ENCODE assay signal across 8 mouse cellular contexts in the genomic region with DNA sequence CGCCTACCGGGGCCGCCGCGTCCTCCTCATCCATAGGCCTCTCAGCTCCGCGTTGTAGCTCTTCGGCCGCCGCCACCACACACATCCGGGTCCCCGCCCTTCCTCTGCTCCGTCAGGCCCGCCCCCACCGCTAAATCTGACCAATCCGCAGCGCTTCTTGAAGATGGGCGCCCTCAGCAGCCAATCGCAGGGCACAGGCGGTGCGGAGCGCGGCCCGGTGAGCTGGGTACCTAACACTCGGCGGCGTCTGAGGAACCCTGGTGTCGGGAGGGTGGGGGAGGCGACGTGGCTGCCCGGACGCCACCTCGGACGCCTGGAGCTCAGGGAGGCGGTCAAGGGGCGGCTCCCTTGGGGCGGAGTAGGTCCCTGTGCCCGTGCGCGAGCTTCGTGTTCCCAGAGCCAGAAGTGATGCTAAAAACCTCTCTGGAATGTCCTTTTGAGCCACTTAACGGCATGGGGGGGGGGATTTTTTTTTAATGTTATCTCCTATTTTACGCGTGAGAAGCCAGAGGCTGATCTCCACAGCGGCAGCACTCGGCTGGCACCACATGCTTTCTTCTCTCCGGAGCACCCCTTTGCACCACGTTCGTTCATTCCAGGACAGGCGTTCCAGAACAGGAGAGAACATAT. TPM values are rescaled to one million over a fixed set of nuclear protein-coding genes. Genes with fewer than 3 reads are reported as not detected.
DNase-seq lines count a peak whose midpoint lies in the region; ATAC-seq lines count a peak whose summit lies in the region.

A gene (minus strand): TSS at position 106 of the 630 bp plus-strand sequence.

- peak within 1 kb of the TSS; percentile 77 for H3K4me3 ChIP-seq in forebrain, embryonic 14.5 days (ENCODE audit: low read depth, low read length)
- peak within 1 kb of the TSS; percentile 92 for H3K4me3 ChIP-seq in neural tube, embryonic 15.5 days (replicated peaks)

- peak; percentile 97 for DNase-seq in ES-CJ7 (ENCODE audit: low read depth, low spot score)
- DNase-seq in cerebellum, adult 11 months, result peak; percentile 98
- peak; percentile 97 for DNase-seq in forebrain, embryonic 14.5 days (ENCODE audit: low spot score)
- peak; percentile 98 for DNase-seq in heart, postnatal 14 days
- peak; percentile 98 for DNase-seq in layer of hippocampus, adult 11-12 months (ENCODE audit: low spot score)
- peak; percentile 97 for DNase-seq in lung, adult 18-20 months
- peak; percentile 96 for DNase-seq in testis, postnatal 14 days (ENCODE audit: low spot score)

- H3K27me3 ChIP-seq in forebrain, embryonic 14.5 days (replicated peaks; ENCODE audit: control insufficient read depth, insufficient read depth, low read length), result no peaks in the 10 kb centered on the region
- H3K27me3 ChIP-seq in neural tube, embryonic 15.5 days (replicated peaks), result no peaks in the 10 kb centered on the region

- peaks cover 22% of the 10 kb centered on the region for H3K36me3 ChIP-seq in forebrain, embryonic 14.5 days (ENCODE audit: control insufficient read depth, insufficient read depth, low read length)
- H3K36me3 ChIP-seq in neural tube, embryonic 15.5 days, result peaks cover 22% of the 10 kb centered on the region

- H3K9ac ChIP-seq in forebrain, embryonic 14.5 days (ENCODE audit: low read length), result peak within 1 kb of the TSS; percentile 90
- peak within 1 kb of the TSS; percentile 94 for H3K9ac ChIP-seq in neural tube, embryonic 15.5 days (replicated peaks)

- H3K27ac ChIP-seq in forebrain, embryonic 14.5 days (ENCODE audit: low read depth, low read length), result peak within 1 kb of the TSS; percentile 75
- peak within 1 kb of the TSS; percentile 87 for H3K27ac ChIP-seq in neural tube, embryonic 15.5 days (replicated peaks)

- peaks cover 13% of the 10 kb centered on the region for H3K4me1 ChIP-seq in forebrain, embryonic 14.5 days (ENCODE audit: control insufficient read depth, insufficient read depth, low read length)
- peaks cover 27% of the 10 kb centered on the region for H3K4me1 ChIP-seq in neural tube, embryonic 15.5 days

- 1% methylated on average over 50 of the region's 50 CpGs for WGBS in forebrain, embryonic 14.5 days
- WGBS in neural tube, embryonic 15.5 days, result under 1% methylated on average over 50 of the region's 50 CpGs

- H3K9me3 ChIP-seq in forebrain, embryonic 14.5 days (replicated peaks; ENCODE audit: control insufficient read depth, low read length), result no peaks in the 10 kb centered on the region
- H3K9me3 ChIP-seq in neural tube, embryonic 15.5 days (replicated peaks), result no peaks in the 10 kb centered on the region

- peak; percentile 100 for ATAC-seq in forebrain, embryonic 14.5 days
- peak; percentile 100 for ATAC-seq in neural tube, embryonic 15.5 days (ENCODE audit: low FRiP score)

- peak within 1 kb of the TSS; percentile 79 for H3K4me2 ChIP-seq in forebrain, embryonic 14.5 days (ENCODE audit: low read length)
- peak within 1 kb of the TSS; percentile 65 for H3K4me2 ChIP-seq in neural tube, embryonic 15.5 days

- intact Hi-C loops in heart, postnatal 14 days (cut with DNase I), result no loop called here

RNA-seq across cellular contexts. Expression of the gene that starts here (rescaled TPM):
- polyA plus RNA-seq in forebrain, embryonic 14.5 days (2014; fragmentation: Nextera tagmentation; extraction: Ambion mirVana), result 20.9 and 28.1 TPM in 2 replicates
- total RNA-seq in heart, postnatal 14 days (2021), result 10 to 100 TPM; 14.0 to 17.5 TPM
- 83.6 and 96.0 TPM in 2 replicates for polyA plus RNA-seq in neural tube, embryonic 15.5 days (2015; fragmentation: Nextera tagmentation; extraction: Ambion mirVana)

Comparison
In these comparisons a context has a peak if more than half of its experiments do, and no peak if none do; other contexts are left out.
1. Peak in every context shown above with its lines: DNase-seq, ATAC-seq, H3K4me3 ChIP-seq and H3K27ac ChIP-seq.